Mouse (Mus musculus) CH12.LX (cell line): ENCODE measurements around the gene Rexo5. TPM values are rescaled to one million over a fixed set of nuclear protein-coding genes. Genes with fewer than 3 reads are reported as not detected.

Source experiments
- DNase-seq: peaks from one replicate; pipeline ENCODE4 v3.0.0-alpha.2; 2013; ENCODE audit errors: extremely low read depth
- H3K27ac ChIP-seq: 2 replicates; pipeline ENCODE4 v1.5.1; 2012; ENCODE audit warnings: low read depth, mild to moderate bottlenecking, control low read depth, moderate library complexity; ENCODE audit not compliant: insufficient read depth
- H3K27me3 ChIP-seq: replicated peaks from 2 replicates; pipeline ENCODE3; 2012; ENCODE audit warnings: inconsistent platforms
- H3K36me3 ChIP-seq, 2 experiments: replicated peaks in 1 of 2; 2 replicates each; pipeline versions ENCODE3 to v1.6.1; 2012; ENCODE audit warnings: inconsistent platforms in 1 of 2, low read length in 1 of 2, mild to moderate bottlenecking in 1 of 2, mixed read lengths in 1 of 2, moderate library complexity in 1 of 2; ENCODE audit not compliant: control insufficient read depth in 1 of 2, insufficient read depth in 1 of 2
- H3K4me1 ChIP-seq, 2 experiments: 2 replicates each; pipeline ENCODE4 v1.6.1; 2012; ENCODE audit warnings: inconsistent platforms in 1 of 2, moderate library complexity in 1 of 2; ENCODE audit not compliant: insufficient read depth in 2 of 2, control insufficient read depth in 1 of 2
- H3K4me2 ChIP-seq: 2 replicates; pipeline ENCODE4 v1.6.1; 2012; ENCODE audit warnings: low read depth, mild to moderate bottlenecking, control low read depth; ENCODE audit not compliant: poor library complexity, insufficient read depth, severe bottlenecking
- H3K4me3 ChIP-seq, 3 experiments: fragments of 150-350 bp in 1 of 3; sonication (generic) in 1 of 3; replicated peaks in 1 of 3; 2 replicates each; pipeline versions ENCODE3 to v1.5.1; 2011 to 2012; ENCODE audit warnings: low read depth in 2 of 3, low read length in 2 of 3, mild to moderate bottlenecking in 2 of 3, moderate library complexity in 2 of 3, control low read depth in 1 of 3, improper control_type of control experiment in 1 of 3, inconsistent platforms in 1 of 3, mixed read lengths in 1 of 3; ENCODE audit not compliant: poor library complexity in 1 of 3
- H3K79me2 ChIP-seq: replicated peaks from 2 replicates; pipeline ENCODE4 v1.6.1; 2012; ENCODE audit warnings: mild to moderate bottlenecking, moderate library complexity; ENCODE audit not compliant: control insufficient read depth, poor library complexity, insufficient read depth, severe bottlenecking; ENCODE audit errors: extremely low read depth
- H3K9ac ChIP-seq: 2 replicates; pipeline ENCODE4 v1.6.1; 2012; ENCODE audit warnings: low read depth, mild to moderate bottlenecking, control low read depth, moderate library complexity; ENCODE audit not compliant: insufficient read depth
- H3K9me3 ChIP-seq: replicated peaks from 2 replicates; pipeline ENCODE3; 2012; ENCODE audit warnings: low read length, inconsistent platforms, mixed read lengths
- BHLHE40 ChIP-seq: IDR thresholded peaks from 2 replicates; pipeline ENCODE4 v1.6.1; 2011; ENCODE audit warnings: mild to moderate bottlenecking, low read depth, low read length, improper control_type of control experiment
- CHD2 ChIP-seq: IDR thresholded peaks from 2 replicates; pipeline ENCODE4 v1.6.1; 2011; ENCODE audit warnings: low read length, improper control_type of control experiment
- CTCF ChIP-seq, 2 experiments: IDR thresholded peaks in 1 of 2; conservative IDR thresholded peaks in 1 of 2; 2 replicates each; pipeline ENCODE4 v1.5.1; 2011 to 2012; ENCODE audit warnings: low read depth in 2 of 2, low read length in 2 of 2, improper control_type of control experiment in 1 of 2, inconsistent platforms in 1 of 2, mild to moderate bottlenecking in 1 of 2, moderate library complexity in 1 of 2
- E2F4 ChIP-seq: IDR thresholded peaks from 2 replicates; pipeline ENCODE4 v1.6.1; 2011; ENCODE audit warnings: low read depth, low read length, improper control_type of control experiment; ENCODE audit not compliant: insufficient replicate concordance
- ELF1 ChIP-seq: IDR thresholded peaks from 2 replicates; pipeline ENCODE4 v1.6.1; 2014; ENCODE audit warnings: low read depth, mild to moderate bottlenecking, inconsistent platforms, low read length, improper control_type of control experiment
- GABPA ChIP-seq: IDR thresholded peaks from 2 replicates; pipeline ENCODE4 v1.6.1; 2012; ENCODE audit warnings: low read depth, low read length, improper control_type of control experiment, inconsistent platforms; ENCODE audit not compliant: insufficient replicate concordance
- IRF4 ChIP-seq: IDR thresholded peaks from 2 replicates; pipeline ENCODE4 v1.6.1; 2014; ENCODE audit warnings: low read depth, mild to moderate bottlenecking, inconsistent platforms, low read length, improper control_type of control experiment
- JUND ChIP-seq: conservative IDR thresholded peaks from 2 replicates; pipeline ENCODE4 v1.6.1; 2011; ENCODE audit warnings: low read depth, low read length, improper control_type of control experiment
- MAFK ChIP-seq: IDR thresholded peaks from 2 replicates; pipeline ENCODE4 v1.6.1; 2011; ENCODE audit warnings: low read length, improper control_type of control experiment; ENCODE audit not compliant: insufficient replicate concordance
- MAX ChIP-seq: IDR thresholded peaks from 2 replicates; pipeline ENCODE4 v1.6.1; 2011; ENCODE audit warnings: low read length, improper control_type of control experiment
- MEF2A ChIP-seq: IDR thresholded peaks from 2 replicates; pipeline ENCODE4 v1.6.1; 2014; ENCODE audit warnings: low read depth, mild to moderate bottlenecking, inconsistent platforms, low read length, improper control_type of control experiment, borderline replicate concordance
- MYC ChIP-seq: IDR thresholded peaks from 2 replicates; pipeline ENCODE4 v1.6.1; 2011; ENCODE audit warnings: low read depth, mild to moderate bottlenecking, improper control_type of control experiment, low read length
- NELFE ChIP-seq: IDR thresholded peaks from 2 replicates; pipeline ENCODE4 v1.6.1; 2011; ENCODE audit warnings: low read depth, low read length, improper control_type of control experiment
- NRF1 ChIP-seq: IDR thresholded peaks from 2 replicates; pipeline ENCODE4 v1.6.1; 2014; ENCODE audit warnings: low read depth, mild to moderate bottlenecking, inconsistent platforms, low read length, improper control_type of control experiment, moderate library complexity
- PAX5 ChIP-seq: IDR thresholded peaks from 2 replicates; pipeline ENCODE4 v1.6.1; 2012; ENCODE audit warnings: low read length, inconsistent platforms, mixed read lengths
- POLR2A ChIP-seq: IDR thresholded peaks from 2 replicates; pipeline ENCODE4 v1.6.1; 2011; ENCODE audit warnings: low read depth, mild to moderate bottlenecking, improper control_type of control experiment, low read length
- RAD21 ChIP-seq: IDR thresholded peaks from 2 replicates; pipeline ENCODE4 v1.6.1; 2011; ENCODE audit warnings: low read depth, mild to moderate bottlenecking, low read length, improper control_type of control experiment, moderate library complexity
- RCOR1 ChIP-seq: conservative IDR thresholded peaks from 2 replicates; pipeline ENCODE4 v1.6.1; 2012; ENCODE audit warnings: low read depth, mild to moderate bottlenecking, inconsistent platforms, low read length, improper control_type of control experiment
- SMC3 ChIP-seq: IDR thresholded peaks from 2 replicates; pipeline ENCODE4 v1.6.1; 2011; ENCODE audit warnings: low read depth, low read length, improper control_type of control experiment
- UBTF ChIP-seq: IDR thresholded peaks from 2 replicates; pipeline ENCODE4 v1.6.1; 2012; ENCODE audit warnings: low read depth, mild to moderate bottlenecking, inconsistent platforms, low read length, improper control_type of control experiment, moderate library complexity
- USF1 ChIP-seq: IDR thresholded peaks from 2 replicates; pipeline ENCODE4 v1.6.1; 2014; ENCODE audit warnings: low read depth, mild to moderate bottlenecking, inconsistent platforms, low read length, improper control_type of control experiment
- ZC3H11A ChIP-seq: IDR thresholded peaks from 2 replicates; pipeline ENCODE4 v1.6.1; 2012; ENCODE audit warnings: low read depth, mild to moderate bottlenecking, inconsistent platforms, low read length, improper control_type of control experiment
- ZNF384 ChIP-seq: IDR thresholded peaks from 2 replicates; pipeline ENCODE4 v1.6.1; 2012; ENCODE audit warnings: low read depth, low read length, improper control_type of control experiment, inconsistent platforms
- dilution Hi-C: fragments of 300-500 bp; cut with MboI; formaldehyde crosslinking; loops from 2 replicates; pipeline ENCODE4 v1.14.3; 2020; ENCODE audit warnings: low sequenced_read_pairs; ENCODE audit not compliant: extremely low pct_unique_long_range_greater_than_20kb, extremely low pct_ligation_motif_present
- in situ Hi-C: fragments of 300-500 bp; cut with MboI; formaldehyde crosslinking; loops from 3 replicates; pipeline ENCODE4 v1.14.3; 2019; ENCODE audit warnings: low sequenced_read_pairs, low pct_ligation_motif_present, low pct_unique_long_range_greater_than_20kb, mixed read lengths
- polyA plus RNA-seq: library from polyadenylated mRNA; unstranded; fragments of >175 nt; gene quantifications from 2 replicates; pipeline ENCODE4 v1.2.1, GENCODE M21; 2012; ENCODE audit warnings: low read depth; ENCODE audit not compliant: insufficient read length
- total RNA-seq, 2 experiments: library from RNA; depleted of rRNA; stranded (reverse); fragments of 300-350 nt in 1 of 2; fragments of >200 nt in 1 of 2; gene quantifications; 2 replicates each; pipeline ENCODE4 v1.2.3; 2012 to 2014

Rexo5 gene
- total and polyA plus RNA-seq, 3 experiments, result 11.0 to 15.5 (median 12.0) TPM

- no peak for TF ChIP-seq USF1
- no peak for TF ChIP-seq POLR2A
- TF ChIP-seq RAD21, result no peak
- TF ChIP-seq CTCF (conservative IDR thresholded peaks at IDR 0.05 in 1 of 2, IDR thresholded peaks at IDR 0.05 in 1 of 2; ENCODE audit: low read depth in 2 of 2, low read length in 2 of 2), result no peak
- no peak for TF ChIP-seq E2F4
- no peak for TF ChIP-seq UBTF
- TF ChIP-seq NELFE, result no peak
- no peak for TF ChIP-seq MEF2A
- TF ChIP-seq MAFK, result no peak
- no peak for TF ChIP-seq IRF4
- no peak for TF ChIP-seq BHLHE40
- TF ChIP-seq JUND, result no peak
- TF ChIP-seq RCOR1, result no peak
- TF ChIP-seq ELF1, result no peak
- TF ChIP-seq ZNF384, result no peak
- no peak for TF ChIP-seq SMC3
- TF ChIP-seq GABPA, result no peak
- dilution Hi-C loops (no loop called here), in situ Hi-C loops (no loop called here)
- no peak overlapping the region for H3K27ac ChIP-seq
- no peaks in the 10 kb centered on the region for H3K9me3 ChIP-seq
- H3K4me2 ChIP-seq, result no peak overlapping the region
- DNase-seq, result no peak
- H3K9ac ChIP-seq, result no peak overlapping the region
- no peaks in the 10 kb centered on the region for H3K27me3 ChIP-seq
- no peaks in the 10 kb centered on the region for H3K4me1 ChIP-seq
- H3K79me2 ChIP-seq, result no peaks in the 10 kb centered on the region
- H3K36me3 ChIP-seq, result no peaks in the 10 kb centered on the region
- no peak overlapping the region for H3K4me3 ChIP-seq
Observed at GRCm38 (mm10) chr7:119749942-119750341, 43.9 kb upstream of the Rexo5 start.

GRCm38 (mm10) chr7:119753696-119754095, 40.1 kb upstream of the Rexo5 start:
- no peak for DNase-seq

More at GRCm38 (mm10) chr7:119753696-119754095, 40.1 kb upstream of the Rexo5 start:
- Histone ChIP-seq H3K9me3 (no peaks in the 10 kb centered on the region), H3K36me3 (no peaks in the 10 kb centered on the region), H3K27ac (no peak overlapping the region)
- TF ChIP-seq SMC3 (no peak), E2F4 (no peak), ZC3H11A (no peak), IRF4 (no peak), MYC (no peak), PAX5 (no peak), RCOR1 (no peak), CHD2 (no peak), MAX (no peak), CTCF (conservative IDR thresholded peaks at IDR 0.05 in 1 of 2, IDR thresholded peaks at IDR 0.05 in 1 of 2; ENCODE audit: low read depth in 2 of 2, low read length in 2 of 2) (no peak), NRF1 (no peak)
- TF ChIP-seq, all 38 proteins: peak for 0
- Histone ChIP-seq H3K4me1 (no peaks in the 10 kb centered on the region), H3K79me2 (no peaks in the 10 kb centered on the region), H3K4me2 (no peak overlapping the region), H3K27me3 (peaks cover 2% of the 10 kb centered on the region), H3K9ac (no peak overlapping the region), H3K4me3 (no peak overlapping the region)
- dilution Hi-C loops, result no loop called here
- in situ Hi-C loops, result no loop called here
